Mouse (Mus musculus): ENCODE measurements around the gene Brwd1.

DNA sequence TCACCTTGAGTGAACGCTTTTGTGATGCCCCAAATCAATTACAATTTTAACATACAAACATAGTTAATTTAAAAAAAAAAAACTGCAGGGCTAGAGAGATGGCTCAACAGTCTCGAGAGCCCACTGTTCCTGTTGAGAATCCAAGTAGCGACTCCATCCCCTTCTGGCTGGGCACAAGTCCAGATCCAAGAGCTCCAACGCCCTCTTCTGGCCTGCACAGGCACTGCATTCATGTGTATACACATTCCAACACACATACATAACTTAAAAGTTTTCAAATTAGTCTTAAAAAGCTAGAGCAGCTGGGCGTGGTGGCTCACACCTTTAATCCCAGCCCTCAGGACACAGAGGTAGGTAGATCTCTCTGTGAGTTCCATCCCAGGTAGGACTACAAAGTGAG lies 125.7 kb downstream of the Brwd1 start:
- TF ChIP-seq CTCF (IDR thresholded peaks at IDR 0.05; ENCODE audit: borderline replicate concordance, insufficient read depth, low read depth, low read length) (peak; percentile 19; the same call in 1 of the 2 replicates), POLR2A (IDR thresholded peaks at IDR 0.05; ENCODE audit: borderline replicate concordance, insufficient read depth, low read length) (no peak)

All from cerebellum, adult 2 months (tissue).